Mouse (Mus musculus): Measurements from ENCODE around the gene Spdye4a. TPM values are rescaled to one million over a fixed set of nuclear protein-coding genes. Genes with fewer than 3 reads are reported as not detected.

The Spdye4a gene
- not detected in 2 replicates for polyA plus RNA-seq (2012; rRNA removed)

DNA sequence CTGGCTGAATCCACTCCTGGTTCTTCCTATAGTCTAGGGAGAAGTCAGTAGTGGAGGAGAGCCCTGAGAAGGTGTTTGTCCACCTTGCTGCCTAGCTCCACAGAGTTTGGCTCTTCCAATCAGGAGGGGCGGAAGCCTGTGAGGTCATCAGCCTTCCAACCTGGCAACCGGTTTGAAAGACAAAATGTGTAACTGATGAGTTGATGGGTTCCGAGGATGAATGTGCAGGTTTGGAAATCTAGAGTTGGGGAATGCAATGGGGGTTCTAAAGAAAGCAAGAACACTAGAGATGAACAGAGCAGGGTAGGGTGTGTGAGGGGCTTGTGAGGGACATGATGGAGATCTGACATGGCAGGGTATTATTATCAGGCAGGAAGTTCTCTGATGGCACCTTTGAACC is at the start of gene Spdye4a:
Gene Spdye4a (minus strand): TSS at position 101 of the 400 bp plus-strand sequence.
- H3K4me3 ChIP-seq (ENCODE audit: extremely low read depth, insufficient read depth, insufficient read length): no peak within 1 kb of the TSS

DNA sequence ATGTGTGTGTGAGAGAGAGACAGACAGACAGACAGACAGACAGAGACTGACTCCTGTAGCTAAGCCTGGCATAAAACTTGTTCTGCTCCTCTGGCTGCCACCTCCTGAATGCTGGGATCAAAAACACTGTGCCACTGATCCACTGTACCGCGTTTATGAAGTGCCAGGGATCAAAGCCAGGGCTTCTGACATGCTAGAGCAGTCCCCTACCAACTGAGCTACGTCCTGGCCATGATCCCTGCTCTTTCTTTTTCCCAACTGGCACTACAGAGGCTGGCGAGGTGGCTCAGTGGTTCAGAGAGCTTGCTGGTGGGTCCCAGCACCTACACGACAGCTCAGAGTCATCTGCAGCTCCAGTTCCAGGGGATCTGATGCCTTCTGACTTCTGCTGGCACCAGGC is 49.1 kb upstream of the Spdye4a start:
- Histone ChIP-seq H3K27me3 (ENCODE audit: control insufficient read depth, insufficient read depth, low read length) (no peaks in the 10 kb centered on the region), H3K4me1 (ENCODE audit: control insufficient read depth, insufficient read depth, insufficient read length) (peaks cover 3% of the 10 kb centered on the region; the same call in 1 of the 2 replicates), H3K4me3 (ENCODE audit: extremely low read depth, insufficient read depth, insufficient read length) (no peak overlapping the region), H3K36me3 (ENCODE audit: control insufficient read depth, insufficient read depth, low read length) (no peaks in the 10 kb centered on the region), H3K27ac (ENCODE audit: insufficient read depth, low read length) (no peak overlapping the region)
- 56% methylated on average over 5 of the region's 5 CpGs for WGBS
- no peak for TF ChIP-seq CTCF (IDR thresholded peaks at IDR 0.05; ENCODE audit: extremely low read depth, insufficient read depth, insufficient read length, insufficient replicate concordance)
- no peak for TF ChIP-seq POLR2A (IDR thresholded peaks at IDR 0.05; ENCODE audit: low read depth, low read length)
- DNase-seq (ENCODE audit: low read depth in 1 of 2, low spot score in 2 of 2): no peak

More for the DNA sequence above, at the start of gene Spdye4a:
- WGBS: 89% methylated on average over 3 of the region's 3 CpGs
- no peaks in the 10 kb centered on the region for H3K4me1 ChIP-seq (ENCODE audit: control insufficient read depth, insufficient read depth, insufficient read length)
- no peak for DNase-seq (ENCODE audit: low read depth in 1 of 2, low spot score in 2 of 2)
- TF ChIP-seq CTCF (IDR thresholded peaks at IDR 0.05; ENCODE audit: extremely low read depth, insufficient read depth, insufficient read length, insufficient replicate concordance) (no peak), POLR2A (IDR thresholded peaks at IDR 0.05; ENCODE audit: low read depth, low read length) (no peak)
- 0 out of 2 replicates have a peak, but pooled peaks cover 2% of the 10 kb centered on the region for H3K27me3 ChIP-seq (ENCODE audit: control insufficient read depth, insufficient read depth, low read length)
- H3K27ac ChIP-seq (ENCODE audit: insufficient read depth, low read length): no peak within 1 kb of the TSS
- no peaks in the 10 kb centered on the region for H3K36me3 ChIP-seq (ENCODE audit: control insufficient read depth, insufficient read depth, low read length)

DNA sequence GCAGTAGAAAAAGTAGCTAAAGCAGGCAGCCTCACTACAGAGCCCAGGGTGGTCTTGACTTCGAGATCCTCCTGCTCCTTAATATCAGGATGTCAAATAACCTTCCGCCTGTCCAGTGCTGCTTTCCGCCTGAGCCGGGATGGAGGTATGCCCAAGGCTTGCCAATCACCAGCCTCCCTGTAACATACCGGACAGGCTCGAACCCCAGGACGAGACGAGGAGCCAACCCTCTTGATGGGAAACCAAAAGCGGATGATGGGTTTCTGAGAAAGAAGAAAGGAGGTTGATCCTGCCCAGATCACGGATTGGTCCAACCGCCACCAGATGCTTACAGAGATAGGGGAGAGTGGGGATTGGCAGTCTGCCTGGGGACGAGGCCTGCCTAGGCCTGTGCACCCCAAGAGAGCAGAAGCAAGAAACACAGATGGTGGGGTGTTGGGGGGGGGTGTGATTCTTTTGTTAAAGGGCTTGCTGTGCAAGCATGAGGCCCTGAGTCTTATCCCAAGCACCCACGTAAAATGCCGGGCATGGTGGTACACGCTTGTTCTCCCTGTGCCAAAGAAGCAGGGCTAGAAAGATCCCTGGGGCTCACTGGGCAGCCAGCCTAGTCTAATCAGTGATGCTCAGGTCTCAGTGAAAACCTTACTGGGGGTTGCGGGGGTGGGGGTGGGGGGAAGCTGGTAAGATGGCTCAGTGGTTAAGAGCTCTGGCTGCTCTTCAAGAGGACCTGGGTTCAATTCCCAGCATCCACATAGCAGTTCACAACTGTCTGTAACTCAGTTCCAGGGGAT is 46.0 kb upstream of the Spdye4a start:
- TF ChIP-seq CTCF (IDR thresholded peaks at IDR 0.05; ENCODE audit: extremely low read depth, insufficient read depth, insufficient read length, insufficient replicate concordance) (no peak), POLR2A (IDR thresholded peaks at IDR 0.05; ENCODE audit: low read depth, low read length) (no peak)
- H3K4me1 ChIP-seq (ENCODE audit: control insufficient read depth, insufficient read depth, insufficient read length): peaks cover 3% of the 10 kb centered on the region; the same call in 1 of the 2 replicates
- no peak overlapping the region for H3K27ac ChIP-seq (ENCODE audit: insufficient read depth, low read length)
- no peak overlapping the region for H3K4me3 ChIP-seq (ENCODE audit: extremely low read depth, insufficient read depth, insufficient read length)
- no peaks in the 10 kb centered on the region for H3K36me3 ChIP-seq (ENCODE audit: control insufficient read depth, insufficient read depth, low read length)
- WGBS: 65% methylated on average over 16 of the region's 16 CpGs
- H3K27me3 ChIP-seq (ENCODE audit: control insufficient read depth, insufficient read depth, low read length): no peaks in the 10 kb centered on the region
- DNase-seq (ENCODE audit: low read depth in 1 of 2, low spot score in 2 of 2): no peak

DNA sequence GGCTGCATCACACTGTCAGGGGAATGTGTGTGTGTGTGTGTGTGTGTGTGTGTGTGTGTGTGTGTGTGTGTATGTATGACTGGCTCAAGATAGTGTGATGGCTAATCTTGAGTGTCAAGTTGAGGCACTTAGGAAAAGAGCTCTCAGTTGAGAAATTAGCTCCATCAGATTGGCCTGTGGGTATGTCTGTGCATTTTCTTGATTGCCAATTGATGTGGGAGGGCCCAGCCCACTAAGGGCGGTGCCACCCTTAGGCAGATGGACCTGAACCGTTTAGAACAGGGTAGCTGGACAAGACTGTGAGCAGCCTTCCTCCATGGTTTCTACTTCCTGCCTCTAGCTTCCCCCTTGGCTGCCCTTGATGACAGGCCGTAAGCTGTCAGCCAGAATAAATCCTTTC is 45.4 kb upstream of the Spdye4a start:
- Histone ChIP-seq H3K36me3 (ENCODE audit: control insufficient read depth, insufficient read depth, low read length) (no peaks in the 10 kb centered on the region), H3K4me1 (ENCODE audit: control insufficient read depth, insufficient read depth, insufficient read length) (peaks cover 3% of the 10 kb centered on the region; the same call in 1 of the 2 replicates), H3K4me3 (ENCODE audit: extremely low read depth, insufficient read depth, insufficient read length) (no peak overlapping the region), H3K27me3 (ENCODE audit: control insufficient read depth, insufficient read depth, low read length) (no peaks in the 10 kb centered on the region), H3K27ac (ENCODE audit: insufficient read depth, low read length) (no peak overlapping the region)
- 44% methylated on average over 3 of the region's 3 CpGs for WGBS
- DNase-seq (ENCODE audit: low read depth in 1 of 2, low spot score in 2 of 2): no peak
- TF ChIP-seq CTCF (IDR thresholded peaks at IDR 0.05; ENCODE audit: extremely low read depth, insufficient read depth, insufficient read length, insufficient replicate concordance): no peak
- no peak for TF ChIP-seq POLR2A (IDR thresholded peaks at IDR 0.05; ENCODE audit: low read depth, low read length)

DNA sequence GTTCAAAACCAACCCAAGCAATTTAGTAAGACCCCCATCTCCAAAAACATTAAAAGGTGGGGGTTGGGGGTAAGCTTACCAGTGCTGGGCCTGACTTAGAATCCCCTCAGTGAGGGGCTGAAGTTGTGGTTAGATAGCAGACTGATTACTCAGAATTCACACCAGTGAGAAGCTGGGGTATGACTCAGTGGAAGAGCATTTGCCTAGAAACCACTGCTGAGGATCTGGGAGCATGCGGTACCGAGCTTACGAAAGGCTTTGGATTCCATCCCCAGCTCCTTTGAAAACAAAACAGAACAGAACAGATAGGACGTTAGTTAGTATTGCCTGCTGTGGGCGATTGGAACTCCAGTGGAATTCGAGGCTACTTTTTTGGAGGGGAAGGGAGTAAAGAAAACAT is 45.0 kb upstream of the Spdye4a start:
- H3K27ac ChIP-seq (ENCODE audit: insufficient read depth, low read length): no peak overlapping the region
- no peaks in the 10 kb centered on the region for H3K27me3 ChIP-seq (ENCODE audit: control insufficient read depth, insufficient read depth, low read length)
- WGBS: 81% methylated on average over 6 of the region's 6 CpGs

DNA sequence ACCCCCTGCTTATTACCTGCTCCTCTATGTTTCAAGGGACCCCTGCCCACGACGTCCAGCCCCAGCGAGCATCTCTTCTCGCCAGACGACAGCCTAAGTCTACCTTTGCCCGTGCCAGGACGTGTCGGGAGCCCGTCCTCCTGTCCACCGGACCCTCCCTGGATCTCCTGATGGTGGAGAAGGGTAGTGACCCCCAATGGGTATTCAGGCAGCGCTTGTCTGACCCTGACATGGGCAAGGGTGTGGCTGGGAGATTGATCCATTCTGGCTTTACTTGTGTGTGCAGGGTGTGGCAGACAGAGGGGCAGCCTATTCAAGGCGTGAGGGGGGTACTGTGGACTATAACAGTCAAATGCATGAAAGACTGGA is 43.4 kb upstream of the Spdye4a start:
- Histone ChIP-seq H3K4me1 (ENCODE audit: control insufficient read depth, insufficient read depth, insufficient read length) (peaks cover 3% of the 10 kb centered on the region; the same call in 1 of the 2 replicates), H3K4me3 (ENCODE audit: extremely low read depth, insufficient read depth, insufficient read length) (peak overlapping the region; percentile 83), H3K27me3 (ENCODE audit: control insufficient read depth, insufficient read depth, low read length) (no peaks in the 10 kb centered on the region), H3K36me3 (ENCODE audit: control insufficient read depth, insufficient read depth, low read length) (no peaks in the 10 kb centered on the region), H3K27ac (ENCODE audit: insufficient read depth, low read length) (peak overlapping the region; percentile 19; the same call in 1 of the 2 replicates)
- DNase-seq (ENCODE audit: low read depth in 1 of 2, low spot score in 2 of 2): no peak
- WGBS: 9% methylated on average over 12 of the region's 12 CpGs
- TF ChIP-seq POLR2A (IDR thresholded peaks at IDR 0.05; ENCODE audit: low read depth, low read length) (no peak), CTCF (IDR thresholded peaks at IDR 0.05; ENCODE audit: extremely low read depth, insufficient read depth, insufficient read length, insufficient replicate concordance) (no peak)

More for the DNA sequence above, 45.0 kb upstream of the Spdye4a start:
- DNase-seq (ENCODE audit: low read depth in 1 of 2, low spot score in 2 of 2): no peak
- H3K36me3 ChIP-seq (ENCODE audit: control insufficient read depth, insufficient read depth, low read length): no peaks in the 10 kb centered on the region
- H3K4me3 ChIP-seq (ENCODE audit: extremely low read depth, insufficient read depth, insufficient read length): no peak overlapping the region
- H3K4me1 ChIP-seq (ENCODE audit: control insufficient read depth, insufficient read depth, insufficient read length): peaks cover 3% of the 10 kb centered on the region; the same call in 1 of the 2 replicates
- TF ChIP-seq CTCF (IDR thresholded peaks at IDR 0.05; ENCODE audit: extremely low read depth, insufficient read depth, insufficient read length, insufficient replicate concordance) (no peak), POLR2A (IDR thresholded peaks at IDR 0.05; ENCODE audit: low read depth, low read length) (no peak)

Data from spleen, adult 2 months (tissue).